Mouse (Mus musculus) midbrain, postnatal 0 days (tissue): ENCODE measurements around the gene Nudt9. TPM values are rescaled to one million over a fixed set of nuclear protein-coding genes. Genes with fewer than 3 reads are reported as not detected.
A peak's percentile ranks its signal among the peaks of the same experiment; 100 is the strongest.

Experiments used
- ATAC-seq: fragments of 200-750 bp; cut with Nextera tagmentation; 2 replicates; pipeline ENCODE4 v1.8.0; 2017; ENCODE audit warnings: moderate number of reproducible peaks, mild to moderate bottlenecking, moderate TSS enrichment, moderate library complexity; ENCODE audit not compliant: low FRiP score
- DNase-seq: peaks from one replicate; pipeline ENCODE4 v3.0.0-alpha.2; 2015; ENCODE audit warnings: low spot score
- H3K27ac ChIP-seq: fragments of 300-500 bp; sonication (generic); 2 replicates; pipeline ENCODE4 v1.5.1; 2014; ENCODE audit warnings: low read depth, mild to moderate bottlenecking, low read length, mixed read lengths
- H3K27me3 ChIP-seq: fragments of 300-500 bp; sonication (generic); 2 replicates; pipeline ENCODE4 v1.6.1; 2014; ENCODE audit warnings: low read length, control low read depth, mixed read lengths; ENCODE audit not compliant: insufficient read depth
- H3K36me3 ChIP-seq: fragments of 300-500 bp; sonication (generic); 2 replicates; pipeline ENCODE4 v1.6.1; 2014; ENCODE audit warnings: low read length, control low read depth, mixed read lengths; ENCODE audit not compliant: insufficient read depth
- H3K4me1 ChIP-seq: fragments of 300-500 bp; sonication (generic); 2 replicates; pipeline ENCODE4 v1.6.1; 2014; ENCODE audit warnings: mild to moderate bottlenecking, control low read depth, antibody characterized with exemption, low read length, mixed read lengths; ENCODE audit not compliant: insufficient read depth
- H3K4me2 ChIP-seq: fragments of 300-500 bp; sonication (generic); 2 replicates; pipeline ENCODE4 v1.6.1; 2014; ENCODE audit warnings: low read depth, mild to moderate bottlenecking, low read length, mixed read lengths; ENCODE audit not compliant: poor library complexity, severe bottlenecking
- H3K4me3 ChIP-seq: fragments of 300-500 bp; sonication (generic); 2 replicates; pipeline ENCODE4 v1.5.1; 2014; ENCODE audit warnings: low read depth, mild to moderate bottlenecking, low read length, moderate library complexity
- H3K9ac ChIP-seq: fragments of 300-500 bp; sonication (generic); replicated peaks from 2 replicates; pipeline ENCODE4 v1.6.1; 2014; ENCODE audit warnings: mild to moderate bottlenecking, low read length, moderate library complexity, mixed read lengths; ENCODE audit not compliant: poor library complexity, severe bottlenecking
- H3K9me3 ChIP-seq: fragments of 300-500 bp; sonication (generic); 2 replicates; pipeline ENCODE4 v1.6.1; 2016; ENCODE audit warnings: low read length, control low read depth
- CTCF ChIP-seq: IDR thresholded peaks from 2 replicates; pipeline ENCODE4 v1.5.1; 2016; ENCODE audit warnings: antibody characterized with exemption, mild to moderate bottlenecking
- WGBS: fragments of 180-500 bp; shearing (Covaris S2); extraction: QIAGEN DNeasy Blood & Tissue Kit; methylation state at CpG from one replicate; pipeline ENCODE4 v1.1.7; 2014; 5-methylcytosine and 5-hydroxymethylcytosine counted together
- polyA plus RNA-seq: library from polyadenylated mRNA; unstranded; fragments of >200 nt; fragmentation: Nextera tagmentation; extraction: Ambion mirVana; gene quantifications from 2 replicates; pipeline ENCODE4 v1.2.1, GENCODE M21; 2015
- total RNA-seq: library from RNA; depleted of rRNA; stranded (reverse); fragments of >200 nt; gene quantifications from 2 replicates; pipeline ENCODE4 v1.2.3, GENCODE M21; 2014

Nudt9 gene
- total and polyA plus RNA-seq, 2 experiments from 2014 or later: 48.9 to 70.4 TPM

DNA sequence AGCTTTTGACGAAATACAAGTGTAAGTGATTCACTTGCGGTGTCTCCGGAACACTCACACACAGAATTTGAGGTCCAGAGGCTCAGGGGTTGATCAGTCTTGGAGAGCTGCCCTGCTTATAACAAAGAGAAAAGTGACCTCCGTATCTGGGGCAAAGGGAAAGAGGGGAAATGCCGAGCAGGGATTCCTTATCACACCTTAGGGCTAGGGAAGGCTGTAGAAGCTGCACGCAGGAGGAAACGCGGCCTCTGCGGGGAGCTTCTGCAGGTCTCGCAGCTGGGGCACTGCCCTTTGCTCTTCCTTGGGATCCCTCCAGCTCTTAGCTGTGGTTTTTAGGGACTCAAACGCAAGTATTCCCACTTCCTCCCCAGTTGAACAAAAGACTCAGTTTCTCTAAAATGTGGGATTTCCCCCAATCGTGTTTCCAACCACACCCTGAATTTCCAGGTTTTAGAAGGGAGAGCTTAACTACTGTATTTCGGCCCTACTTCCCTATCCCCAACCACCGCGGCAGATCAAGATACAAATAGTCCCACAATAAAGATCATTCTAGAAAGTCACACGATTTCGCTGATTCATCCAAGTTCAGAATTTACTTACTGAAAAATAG is 20.8 kb upstream of the Nudt9 start:
- no peak overlapping the region for H3K9ac ChIP-seq
- no peak for DNase-seq
- H3K27me3 ChIP-seq: no peaks in the 10 kb centered on the region
- no peaks in the 10 kb centered on the region for H3K36me3 ChIP-seq
- TF ChIP-seq CTCF: no peak
- no peak overlapping the region for H3K27ac ChIP-seq
- no peak overlapping the region for H3K4me2 ChIP-seq
- H3K9me3 ChIP-seq: no peaks in the 10 kb centered on the region
- 0 out of 2 replicates have a peak, but pooled peaks cover 4% of the 10 kb centered on the region for H3K4me1 ChIP-seq
- no peak for ATAC-seq
- no peak overlapping the region for H3K4me3 ChIP-seq
- 48% methylated on average over 17 of the region's 17 CpGs for WGBS

DNA sequence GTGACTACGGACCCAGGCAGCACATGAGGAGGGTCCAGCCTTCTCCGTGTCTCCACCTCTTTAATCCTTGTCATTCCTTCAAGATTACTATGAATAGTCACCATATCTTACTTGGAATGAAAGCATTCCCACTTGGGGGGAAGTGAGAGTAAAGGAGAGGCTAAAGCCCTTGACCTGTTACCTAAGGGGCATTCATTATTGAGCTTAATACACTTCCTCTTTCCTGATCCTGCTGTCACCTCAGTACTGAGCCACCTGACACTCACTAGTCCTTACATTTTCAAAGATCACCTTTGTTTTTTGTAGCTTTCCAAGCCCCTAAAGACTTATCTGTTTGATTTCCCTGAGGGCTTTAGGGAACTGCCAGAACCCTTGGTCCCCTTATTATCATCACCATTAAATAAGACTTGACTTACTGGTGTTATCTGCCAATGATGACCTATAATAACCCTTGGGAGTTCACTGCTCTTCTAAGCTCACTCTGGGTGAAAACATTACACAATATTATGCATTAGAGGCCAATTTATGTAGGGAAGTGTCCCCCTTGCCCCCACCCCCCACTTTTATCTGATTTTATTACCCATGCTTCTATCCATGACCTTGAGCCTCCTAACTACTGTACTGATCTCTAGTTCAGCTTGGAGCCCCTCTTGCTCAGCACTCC is 13.5 kb upstream of the Nudt9 start:
- Histone ChIP-seq H3K9ac (no peak overlapping the region), H3K4me2 (no peak overlapping the region), H3K27ac (no peak overlapping the region), H3K27me3 (no peaks in the 10 kb centered on the region), H3K36me3 (no peaks in the 10 kb centered on the region), H3K4me1 (no peaks in the 10 kb centered on the region), H3K4me3 (no peak overlapping the region), H3K9me3 (no peaks in the 10 kb centered on the region)
- DNase-seq (no peak), ATAC-seq (no peak)
- TF ChIP-seq CTCF: no peak
- 85% methylated on average over 2 of the region's 2 CpGs for WGBS

DNA sequence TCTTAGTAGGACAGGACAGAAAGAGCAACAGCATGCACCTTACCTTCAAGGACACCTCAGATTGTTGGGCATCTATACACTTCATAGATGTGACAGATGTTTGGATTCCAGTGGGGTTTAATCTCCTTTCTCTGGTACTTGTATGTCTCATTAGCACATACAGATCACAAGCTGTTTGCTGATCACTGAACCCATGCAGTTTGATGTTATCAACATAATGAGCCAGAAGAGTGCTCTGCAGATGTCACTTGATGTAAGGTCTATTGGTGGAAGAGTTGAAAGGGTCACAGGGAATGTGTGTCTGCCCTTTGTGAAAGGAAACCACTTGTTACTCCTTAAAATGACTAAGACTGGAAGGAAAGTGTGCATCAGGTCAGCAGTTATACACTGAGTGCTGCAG is 11.0 kb upstream of the Nudt9 start:
- no peaks in the 10 kb centered on the region for H3K27me3 ChIP-seq
- H3K4me1 ChIP-seq: no peaks in the 10 kb centered on the region
- H3K4me3 ChIP-seq: no peak overlapping the region
- DNase-seq (no peak), ATAC-seq (no peak)
- no peaks in the 10 kb centered on the region for H3K9me3 ChIP-seq
- no peak for TF ChIP-seq CTCF
- no peak overlapping the region for H3K9ac ChIP-seq
- H3K4me2 ChIP-seq: no peak overlapping the region
- no peaks in the 10 kb centered on the region for H3K36me3 ChIP-seq
- H3K27ac ChIP-seq: no peak overlapping the region

GRCm38 (mm10) chr5:104035824-104036223 is 10.3 kb upstream of the Nudt9 start:
- Histone ChIP-seq H3K27ac (no peak overlapping the region), H3K4me3 (no peak overlapping the region), H3K9me3 (no peaks in the 10 kb centered on the region), H3K36me3 (no peaks in the 10 kb centered on the region), H3K4me1 (no peaks in the 10 kb centered on the region), H3K27me3 (no peaks in the 10 kb centered on the region), H3K9ac (no peak overlapping the region), H3K4me2 (no peak overlapping the region)
- WGBS: 67% methylated on average over 1 of the region's 1 CpGs
- ATAC-seq (no peak), DNase-seq (no peak)
- no peak for TF ChIP-seq CTCF

DNA sequence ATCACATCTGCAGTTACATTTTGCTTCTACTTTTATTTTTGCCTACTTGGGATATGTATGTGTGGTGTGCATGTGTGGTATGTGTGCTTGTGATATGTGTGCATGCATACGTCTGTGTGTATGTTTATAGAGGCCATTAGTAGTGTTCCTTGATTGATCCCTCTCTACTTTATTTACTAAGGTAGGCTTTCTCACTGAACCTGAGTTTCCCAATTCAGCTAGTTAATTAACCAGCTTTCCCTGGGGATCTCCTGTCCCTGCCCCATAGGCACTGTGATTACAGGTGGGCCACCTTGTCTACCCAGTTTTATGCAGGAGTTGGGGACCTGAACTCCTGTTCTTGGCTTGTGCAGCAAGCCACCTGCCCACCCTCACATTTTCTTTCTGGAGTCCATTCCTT is 9.4 kb upstream of the Nudt9 start:
- Histone ChIP-seq H3K27ac (no peak overlapping the region), H3K4me1 (no peaks in the 10 kb centered on the region), H3K9me3 (no peaks in the 10 kb centered on the region), H3K36me3 (no peaks in the 10 kb centered on the region), H3K4me2 (no peak overlapping the region), H3K4me3 (no peak overlapping the region), H3K27me3 (no peaks in the 10 kb centered on the region), H3K9ac (no peak overlapping the region)
- ATAC-seq (no peak), DNase-seq (no peak)
- 92% methylated on average over 1 of the region's 1 CpGs for WGBS
- no peak for TF ChIP-seq CTCF

DNA sequence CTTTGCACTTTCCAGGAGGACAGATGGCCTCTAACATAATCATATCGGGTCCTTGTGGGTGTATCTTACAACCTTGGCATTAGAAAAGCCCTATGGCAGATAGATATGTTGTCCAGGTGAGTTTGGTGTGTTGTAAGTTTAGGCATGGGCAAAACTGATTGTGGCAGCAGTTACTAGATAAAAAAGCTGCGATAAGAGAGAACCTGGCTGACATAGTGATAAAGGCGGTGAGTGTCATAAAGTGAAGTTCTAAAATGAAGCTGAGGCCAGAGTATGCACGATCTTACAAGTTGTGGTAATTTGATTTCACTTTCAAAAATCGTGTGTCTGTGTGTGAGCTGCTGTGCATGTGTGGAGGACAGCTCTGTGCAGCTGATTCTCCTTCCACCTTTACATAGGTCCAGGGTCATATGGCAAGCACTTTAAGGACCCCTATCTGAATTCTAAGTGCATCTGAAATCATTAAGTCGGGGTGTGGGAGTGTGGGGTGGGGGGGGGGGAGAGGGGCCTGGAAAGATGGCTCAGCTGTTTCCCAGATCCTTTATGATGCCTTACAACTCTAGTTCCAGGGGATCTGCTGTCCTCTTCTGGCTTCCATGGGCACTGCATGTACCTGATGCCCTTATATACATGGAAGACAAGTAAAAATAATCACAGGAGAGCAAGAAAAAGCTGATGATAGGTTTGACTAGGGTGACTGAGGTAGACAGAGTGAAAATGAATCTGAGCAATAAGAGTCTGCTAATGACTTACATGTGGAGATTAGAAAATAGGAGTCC is 6.8 kb upstream of the Nudt9 start:
- peak; percentile 75 for TF ChIP-seq CTCF
- DNase-seq (peak; percentile 51), ATAC-seq (no peak)
- Histone ChIP-seq H3K27ac (no peak overlapping the region), H3K4me1 (no peaks in the 10 kb centered on the region), H3K9ac (no peak overlapping the region), H3K27me3 (no peaks in the 10 kb centered on the region), H3K9me3 (no peaks in the 10 kb centered on the region), H3K4me3 (no peak overlapping the region), H3K4me2 (no peak overlapping the region), H3K36me3 (no peaks in the 10 kb centered on the region)
- 77% methylated on average over 6 of the region's 6 CpGs for WGBS
